Mouse (Mus musculus) liver, postnatal 0 days (tissue): ENCODE measurements around the gene Pax7.

Source experiments
- CTCF ChIP-seq: sonication (generic); IDR thresholded peaks from 2 replicates; pipeline ENCODE4 v1.5.1; 2016; ENCODE audit warnings: antibody characterized with exemption, low read depth
- EP300 ChIP-seq: IDR thresholded peaks from 2 replicates; pipeline ENCODE4 v1.6.1; 2016; ENCODE audit warnings: antibody characterized with exemption, low read depth, mild to moderate bottlenecking

GRCm38 (mm10) chr4:139758512-139759340 is 74.6 kb downstream of the Pax7 start:
- TF ChIP-seq CTCF = no peak
- TF ChIP-seq EP300 = no peak
